Mouse (Mus musculus) heart, adult 2 months (tissue): ENCODE results near the gene Usp37. TPM values are rescaled to one million over a fixed set of nuclear protein-coding genes. Genes with fewer than 3 reads are reported as not detected.
A peak's percentile ranks its signal among the peaks of the same experiment; 100 is the strongest.

Experiments
- DNase-seq, 2 experiments: peaks; one replicate each; pipeline ENCODE4 v3.0.0; 2021
- H3K27ac ChIP-seq: fragments of 200-600 bp; 2 replicates; pipeline ENCODE4 v1.8.1; 2022
- H3K27me3 ChIP-seq: fragments of 200-500 bp; 2 replicates; pipeline ENCODE4 v1.6.1; 2012; ENCODE audit warnings: mild to moderate bottlenecking, low read length, inconsistent platforms, mixed read lengths; ENCODE audit not compliant: control insufficient read depth, insufficient read depth
- H3K36me3 ChIP-seq: fragments of 200-500 bp; 2 replicates; pipeline ENCODE4 v1.6.1; 2012; ENCODE audit warnings: low read length, inconsistent platforms; ENCODE audit not compliant: control insufficient read depth, insufficient read depth
- H3K4me1 ChIP-seq: fragments of 200-500 bp; 2 replicates; pipeline ENCODE4 v1.6.1; 2011; ENCODE audit warnings: low read length; ENCODE audit not compliant: control insufficient read depth, insufficient read depth
- H3K4me3 ChIP-seq: fragments of 200-600 bp; 2 replicates; pipeline ENCODE4 v1.8.1; 2022
- H3K79me2 ChIP-seq: fragments of 200-500 bp; replicated peaks from 2 replicates; pipeline ENCODE4 v1.6.1; 2012; ENCODE audit warnings: mild to moderate bottlenecking, inconsistent platforms, low read length, moderate library complexity, mixed read lengths; ENCODE audit not compliant: control insufficient read depth, insufficient read depth
- H3K9ac ChIP-seq: fragments of 200-500 bp; 2 replicates; pipeline ENCODE4 v1.6.1; 2012; ENCODE audit warnings: low read depth, mild to moderate bottlenecking, control low read depth, inconsistent platforms, low read length, mixed read lengths
- CTCF ChIP-seq: fragments of 200-600 bp; IDR thresholded peaks from 2 replicates; pipeline ENCODE4 v1.8.1; 2022; ENCODE audit warnings: antibody characterized with exemption, mild to moderate bottlenecking, moderate library complexity
- EP300 ChIP-seq: fragments of 200-500 bp; IDR thresholded peaks from 2 replicates; pipeline ENCODE4 v1.6.1; 2011; ENCODE audit warnings: low read depth, low read length, control low read depth; ENCODE audit not compliant: insufficient read depth
- POLR2A ChIP-seq: fragments of 200-500 bp; IDR thresholded peaks from 2 replicates; pipeline ENCODE4 v1.6.1; 2011; ENCODE audit warnings: mild to moderate bottlenecking, low read depth, low read length, control low read depth; ENCODE audit not compliant: insufficient read depth
- WGBS: fragments of 180-500 bp; shearing (Covaris S2); methylation state at CpG from one replicate; pipeline ENCODE4 v1.1.7; 2018; 5-methylcytosine and 5-hydroxymethylcytosine counted together
- intact Hi-C: fragments of 180-260 bp; cut with DNase I; formaldehyde crosslinking; loops from one replicate; pipeline ENCODE4 v1.15.1; 2025
- polyA plus RNA-seq: library from polyadenylated mRNA; depleted of rRNA; stranded (reverse); fragments of >200 nt; gene quantifications from 2 replicates; pipeline ENCODE4 v1.2.3, GENCODE M21; 2012
- total RNA-seq, 2 experiments: library from RNA; stranded (reverse); gene quantifications; 2 replicates each; pipeline ENCODE4 v1.2.3; 2021

Usp37 gene
- total and polyA plus RNA-seq, 3 experiments: 2.9 to 8.1 (median 6.5) TPM

- peak within 1 kb of the TSS; percentile 91 for H3K4me3 ChIP-seq
- peak; percentile 100 for DNase-seq
Measured at GRCm38 (mm10) chr1:74505721-74506464, 38.2 kb downstream of the Usp37 start, which contains the start of gene Cnot9. Gene Cnot9, plus strand, starts transcription at chr1:74506058.

DNA sequence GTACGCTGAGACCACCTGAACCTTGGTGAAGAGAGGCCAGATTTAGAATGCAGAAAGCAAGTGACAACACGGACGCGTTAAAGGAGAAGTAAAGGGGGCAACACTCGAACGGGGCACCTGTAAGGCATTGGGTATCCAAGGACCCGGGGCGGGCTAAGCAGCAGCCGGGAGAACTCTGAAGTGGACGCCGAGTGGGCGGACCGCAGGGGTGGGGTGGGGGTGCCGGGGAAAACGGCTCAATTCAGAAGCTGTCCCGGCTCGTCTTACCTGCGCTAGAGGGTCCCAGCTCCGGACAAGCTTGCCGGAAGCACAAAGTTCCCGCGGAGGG, 38.7 kb downstream of the Usp37 start:
- intact Hi-C loops: loop anchor here (5.0 to 10.0 kb wide), 3 partner anchors 82 to 218 kb away; partner anchors contain the start of genes Bcs1l, Ttll4 and Zfp142
- H3K79me2 ChIP-seq: no peaks in the 10 kb centered on the region; the same call in 1 of the 2 replicates
- no peak for TF ChIP-seq CTCF
- no peak for TF ChIP-seq EP300
- peak overlapping the region; percentile 66 for H3K9ac ChIP-seq
- DNase-seq: no peak
- H3K27me3 ChIP-seq: no peaks in the 10 kb centered on the region
- peak overlapping the region; percentile 89 for H3K4me3 ChIP-seq
- H3K27ac ChIP-seq: peak overlapping the region; percentile 82
- peaks cover 1% of the 10 kb centered on the region for H3K4me1 ChIP-seq
- H3K36me3 ChIP-seq: peaks cover 12% of the 10 kb centered on the region; the same call in 1 of the 2 replicates
- WGBS: under 1% methylated on average over 22 of the region's 22 CpGs

More at GRCm38 (mm10) chr1:74505721-74506464, 38.2 kb downstream of the Usp37 start, which contains the start of gene Cnot9:
- peaks cover 12% of the 10 kb centered on the region; the same call in 1 of the 2 replicates for H3K36me3 ChIP-seq
- WGBS: under 1% methylated on average over 63 of the region's 64 CpGs
- intact Hi-C loops: loop anchor here (5.0 to 10.0 kb wide), 3 partner anchors 81 to 219 kb away; partner anchors contain the start of genes Bcs1l, Ttll4 and Zfp142
- peak within 1 kb of the TSS; percentile 93 for H3K27ac ChIP-seq
- no peaks in the 10 kb centered on the region; the same call in 1 of the 2 replicates for H3K79me2 ChIP-seq
- TF ChIP-seq EP300: peak; percentile 18; the same call in 1 of the 2 replicates
- no peak for TF ChIP-seq CTCF
- peak; percentile 84 for TF ChIP-seq POLR2A
- no peaks in the 10 kb centered on the region for H3K27me3 ChIP-seq
- peak within 1 kb of the TSS; percentile 88 for H3K9ac ChIP-seq
- peaks cover 1% of the 10 kb centered on the region for H3K4me1 ChIP-seq

DNA sequence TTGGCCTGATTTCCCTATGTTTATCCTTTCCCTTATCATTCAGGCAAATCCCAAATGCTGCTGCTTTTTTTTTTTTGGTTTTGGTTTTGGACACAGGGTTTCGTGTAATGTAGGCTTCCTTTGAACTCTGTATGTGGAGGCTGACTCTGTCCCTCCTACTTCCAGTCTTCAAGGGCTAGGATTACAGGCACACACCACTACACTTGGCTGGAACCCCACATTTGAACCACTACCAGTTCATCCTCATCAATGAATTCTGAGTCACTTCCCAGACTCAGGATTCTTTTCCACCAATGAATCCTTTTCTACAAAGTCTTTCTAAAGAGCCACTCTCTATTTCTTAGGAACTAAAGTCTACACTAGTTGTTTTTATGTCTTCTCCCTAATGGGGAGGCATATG, 43.0 kb downstream of the Usp37 start:
- Histone ChIP-seq H3K36me3 (no peaks in the 10 kb centered on the region), H3K27me3 (no peaks in the 10 kb centered on the region), H3K4me1 (peaks cover 1% of the 10 kb centered on the region; the same call in 1 of the 2 replicates), H3K79me2 (no peaks in the 10 kb centered on the region), H3K4me3 (no peak overlapping the region), H3K27ac (no peak overlapping the region), H3K9ac (no peak overlapping the region)
- intact Hi-C loops: loop anchor here (10.0 kb wide), 1 partner anchor 164 kb away; the partner anchor contains the start of gene Ttll4
- no peak for TF ChIP-seq CTCF
- TF ChIP-seq EP300: no peak
- no peak for TF ChIP-seq POLR2A
- DNase-seq: no peak
- 46% methylated on average over 1 of the region's 1 CpGs for WGBS

DNA sequence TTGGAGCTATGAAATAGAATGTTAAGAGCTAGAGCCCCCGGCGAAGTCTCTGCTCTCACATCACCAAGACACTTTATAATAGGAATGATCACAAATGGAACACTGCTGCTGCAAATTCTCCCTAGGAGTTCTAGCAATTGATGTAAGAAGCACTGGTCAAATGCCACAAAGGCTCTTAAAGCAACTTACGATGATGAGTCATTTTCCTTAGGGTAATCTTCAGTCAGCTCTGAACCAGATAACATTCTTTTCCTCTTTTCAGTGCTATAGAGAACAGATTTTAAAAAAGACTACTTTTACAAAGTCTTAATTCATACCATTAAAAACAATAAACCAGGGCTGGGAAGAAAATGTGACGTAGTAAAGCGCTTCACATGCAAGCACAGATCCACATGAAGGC, 58.3 kb downstream of the Usp37 start:
- Histone ChIP-seq H3K4me1 (no peaks in the 10 kb centered on the region), H3K27ac (no peak overlapping the region), H3K9ac (no peak overlapping the region), H3K27me3 (no peaks in the 10 kb centered on the region), H3K79me2 (no peaks in the 10 kb centered on the region), H3K36me3 (no peaks in the 10 kb centered on the region; the same call in 1 of the 2 replicates), H3K4me3 (no peak overlapping the region)
- intact Hi-C loops: no loop called here
- TF ChIP-seq POLR2A (no peak), CTCF (no peak), EP300 (no peak)
- no peak for DNase-seq
- 83% methylated on average over 5 of the region's 5 CpGs for WGBS

DNA sequence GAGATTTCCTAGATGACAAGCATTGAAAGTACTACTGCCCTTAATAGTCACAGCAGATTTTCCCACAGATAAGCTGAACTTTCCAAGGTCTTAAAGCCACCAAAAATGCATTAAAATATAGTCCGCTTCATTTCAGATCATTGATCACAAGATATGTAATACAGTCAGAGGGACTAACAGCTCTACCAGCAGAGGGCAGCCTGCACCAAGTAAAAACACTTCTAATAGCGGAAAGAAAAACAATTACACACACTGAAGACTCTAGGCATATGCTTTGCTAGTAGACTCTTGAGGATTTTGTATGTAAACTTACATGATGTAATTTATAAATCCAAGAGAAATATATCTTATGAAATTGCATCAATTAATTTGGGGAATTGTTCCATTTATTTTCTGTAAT, 83.8 kb downstream of the Usp37 start:
- DNase-seq: peak in 1 of 2 experiments; percentile 25
- no peaks in the 10 kb centered on the region for H3K4me1 ChIP-seq
- intact Hi-C loops: no loop called here
- H3K4me3 ChIP-seq: no peak overlapping the region
- H3K9ac ChIP-seq: no peak overlapping the region
- H3K27me3 ChIP-seq: no peaks in the 10 kb centered on the region
- no peak overlapping the region for H3K27ac ChIP-seq
- TF ChIP-seq EP300 (no peak), POLR2A (no peak), CTCF (peak; percentile 85)
- H3K36me3 ChIP-seq: no peaks in the 10 kb centered on the region
- WGBS: 74% methylated on average over 2 of the region's 2 CpGs
- no peaks in the 10 kb centered on the region for H3K79me2 ChIP-seq

DNA sequence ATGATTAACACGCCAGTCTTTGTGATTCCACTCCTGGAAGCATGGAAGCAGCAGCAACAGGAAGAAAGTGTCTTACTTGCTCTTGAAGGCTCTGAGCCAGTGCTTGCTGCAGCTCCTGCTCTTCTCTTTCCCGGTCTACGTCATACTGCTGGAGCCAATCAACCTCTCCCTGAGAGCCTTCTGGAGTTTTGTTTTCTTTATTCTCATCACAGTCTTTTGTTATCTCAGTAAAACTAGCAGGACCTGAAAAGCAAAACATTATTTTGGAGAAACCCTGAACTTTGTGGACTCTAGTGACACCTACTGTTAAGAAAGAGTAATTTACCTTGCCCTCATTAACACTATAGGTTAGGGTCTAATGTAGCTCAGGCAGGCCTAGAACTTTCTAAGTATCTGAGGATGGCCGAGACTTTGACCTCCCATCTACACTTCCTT, 91.5 kb downstream of the Usp37 start:
- Histone ChIP-seq H3K79me2 (no peaks in the 10 kb centered on the region), H3K36me3 (peaks cover 2% of the 10 kb centered on the region; the same call in 1 of the 2 replicates), H3K27ac (no peak overlapping the region), H3K4me3 (no peak overlapping the region), H3K9ac (no peak overlapping the region), H3K27me3 (no peaks in the 10 kb centered on the region), H3K4me1 (peaks cover 1% of the 10 kb centered on the region)
- DNase-seq: peak; percentile 28 to 32
- intact Hi-C loops: loop anchor here (2.0 to 5.0 kb wide), 5 partner anchors 54 to 246 kb away; partner anchors contain the start of gene Catip
- TF ChIP-seq CTCF (peak; percentile 88), EP300 (no peak), POLR2A (0 out of 2 replicates have a peak, but pooled peaks have one; percentile 21)
- 24% methylated on average over 4 of the region's 4 CpGs for WGBS
